Mouse (Mus musculus) hindbrain, embryonic 11.5 days (tissue): ENCODE results near the gene Zfp276. TPM values are rescaled to one million over a fixed set of nuclear protein-coding genes. Genes with fewer than 3 reads are reported as not detected.

Experiments
- ATAC-seq: fragments of 200-750 bp; cut with Nextera tagmentation; 2 replicates; pipeline ENCODE4 v1.8.0; 2017; ENCODE audit warnings: mild to moderate bottlenecking, moderate TSS enrichment, moderate library complexity; ENCODE audit not compliant: low FRiP score
- DNase-seq: peaks from one replicate; pipeline ENCODE4 v3.0.0-alpha.2; 2015; ENCODE audit warnings: low spot score
- H3K27ac ChIP-seq: fragments of 300-500 bp; sonication (generic); 2 replicates; pipeline ENCODE4 v1.5.1; 2014; ENCODE audit warnings: mild to moderate bottlenecking, low read depth, low read length
- H3K27me3 ChIP-seq: fragments of 300-500 bp; sonication (generic); 2 replicates; pipeline ENCODE4 v1.6.1; 2014; ENCODE audit warnings: mild to moderate bottlenecking, low read length, moderate library complexity, mixed read lengths; ENCODE audit not compliant: control insufficient read depth, insufficient read depth
- H3K36me3 ChIP-seq: fragments of 300-500 bp; sonication (generic); 2 replicates; pipeline ENCODE4 v1.6.1; 2014; ENCODE audit warnings: mild to moderate bottlenecking, low read length, moderate library complexity, mixed read lengths; ENCODE audit not compliant: control insufficient read depth, insufficient read depth
- H3K4me1 ChIP-seq: fragments of 300-500 bp; sonication (generic); replicated peaks from 2 replicates; pipeline ENCODE4 v1.6.1; 2014; ENCODE audit warnings: low read length, mixed read lengths; ENCODE audit not compliant: control insufficient read depth, insufficient read depth
- H3K4me2 ChIP-seq: fragments of 300-500 bp; sonication (generic); replicated peaks from 2 replicates; pipeline ENCODE4 v1.6.1; 2014; ENCODE audit warnings: mild to moderate bottlenecking, low read depth, low read length
- H3K4me3 ChIP-seq: fragments of 300-500 bp; sonication (generic); 2 replicates; pipeline ENCODE4 v1.5.1; 2014; ENCODE audit warnings: low read depth, low read length
- H3K9ac ChIP-seq: fragments of 300-500 bp; sonication (generic); 2 replicates; pipeline ENCODE4 v1.6.1; 2014; ENCODE audit warnings: low read depth, low read length
- H3K9me3 ChIP-seq: fragments of 300-500 bp; sonication (generic); 2 replicates; pipeline ENCODE4 v1.6.1; 2016; ENCODE audit warnings: low read length; ENCODE audit not compliant: control insufficient read depth
- WGBS: fragments of 180-500 bp; shearing (Covaris S2); extraction: QIAGEN DNeasy Blood & Tissue Kit; methylation state at CpG from one replicate; pipeline ENCODE4 v1.1.7; 2014; 5-methylcytosine and 5-hydroxymethylcytosine counted together
- polyA plus RNA-seq: library from polyadenylated mRNA; unstranded; fragments of >200 nt; fragmentation: Nextera tagmentation; extraction: Ambion mirVana; gene quantifications from 2 replicates; pipeline ENCODE4 v1.2.1, GENCODE M21; 2014

The Zfp276 gene
- polyA plus RNA-seq, 1 experiment from 2014 or later: 18.1 TPM

DNA sequence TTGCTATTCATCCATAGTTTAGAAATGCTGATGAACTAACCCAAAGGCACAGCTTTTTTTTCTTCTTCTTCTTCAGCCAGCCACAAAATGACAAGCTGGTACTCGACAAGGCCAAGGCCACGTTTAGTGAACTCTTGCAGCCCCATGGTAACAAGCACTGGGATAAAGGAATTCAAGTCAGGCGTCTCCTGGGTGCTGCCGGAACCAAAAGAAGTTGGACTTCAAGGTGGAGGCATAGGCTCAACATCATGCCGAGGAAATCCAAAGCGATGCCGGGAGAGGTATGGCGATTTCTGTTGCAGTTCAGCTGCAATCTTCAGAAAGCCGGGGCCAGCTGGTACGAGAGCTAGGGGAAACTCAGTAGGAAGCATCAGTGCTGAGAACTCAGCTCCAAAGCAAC is 14.6 kb upstream of the Zfp276 start:
- ATAC-seq (no peak), DNase-seq (no peak)

DNA sequence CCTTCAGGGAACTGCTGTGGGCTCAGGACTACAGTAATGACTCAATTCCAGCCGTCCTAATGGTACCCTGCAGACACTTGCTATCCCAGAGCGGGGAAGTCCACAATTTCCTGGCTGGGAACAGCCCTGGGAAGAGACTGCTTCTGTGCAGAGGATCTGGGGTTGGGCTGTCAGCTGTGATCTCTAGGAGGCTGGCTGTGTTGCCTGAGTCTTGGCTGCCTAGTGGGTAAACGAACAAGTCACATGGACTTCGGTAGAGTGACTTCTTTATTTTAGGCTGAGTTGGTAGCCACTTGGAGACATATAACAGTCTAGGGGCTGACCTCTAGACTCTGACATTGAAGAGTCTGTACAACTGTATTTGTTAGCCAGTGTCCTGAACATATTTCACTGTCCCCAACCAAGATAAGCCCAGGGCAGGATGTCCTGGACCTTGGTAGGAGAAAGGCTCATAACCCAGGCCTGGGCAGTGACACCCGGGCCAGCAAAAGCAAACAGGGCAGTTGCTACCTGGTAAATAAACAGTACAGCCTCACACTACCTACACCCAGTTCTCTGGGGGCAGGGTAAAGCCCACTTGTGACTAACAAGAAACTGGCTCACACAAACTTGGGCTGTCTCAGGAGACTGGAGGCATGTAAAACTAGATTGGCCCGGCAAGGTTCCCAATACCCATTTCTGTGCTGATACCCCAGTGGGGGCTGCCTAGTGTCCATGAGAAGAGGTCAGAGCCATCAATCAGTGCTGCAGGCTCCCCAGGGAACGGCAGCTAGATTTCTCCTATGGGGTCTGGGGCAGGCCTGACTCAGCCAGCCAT is 11.7 kb upstream of the Zfp276 start:
- Histone ChIP-seq H3K4me2 (no peak overlapping the region), H3K27me3 (peaks cover 2% of the 10 kb centered on the region; the same call in 1 of the 2 replicates), H3K4me3 (no peak overlapping the region), H3K9me3 (no peaks in the 10 kb centered on the region), H3K36me3 (peaks cover 7% of the 10 kb centered on the region; the same call in 1 of the 2 replicates), H3K27ac (no peak overlapping the region), H3K4me1 (no peaks in the 10 kb centered on the region), H3K9ac (no peak overlapping the region)
- ATAC-seq (no peak), DNase-seq (no peak)
- WGBS: 83% methylated on average over 7 of the region's 7 CpGs

More for the DNA sequence above, 14.6 kb upstream of the Zfp276 start:
- Histone ChIP-seq H3K9ac (no peak overlapping the region), H3K4me1 (peaks cover 6% of the 10 kb centered on the region), H3K27ac (no peak overlapping the region), H3K4me3 (no peak overlapping the region), H3K27me3 (peaks cover 15% of the 10 kb centered on the region), H3K4me2 (no peak overlapping the region), H3K36me3 (no peaks in the 10 kb centered on the region), H3K9me3 (no peaks in the 10 kb centered on the region)
- 87% methylated on average over 10 of the region's 10 CpGs for WGBS

DNA sequence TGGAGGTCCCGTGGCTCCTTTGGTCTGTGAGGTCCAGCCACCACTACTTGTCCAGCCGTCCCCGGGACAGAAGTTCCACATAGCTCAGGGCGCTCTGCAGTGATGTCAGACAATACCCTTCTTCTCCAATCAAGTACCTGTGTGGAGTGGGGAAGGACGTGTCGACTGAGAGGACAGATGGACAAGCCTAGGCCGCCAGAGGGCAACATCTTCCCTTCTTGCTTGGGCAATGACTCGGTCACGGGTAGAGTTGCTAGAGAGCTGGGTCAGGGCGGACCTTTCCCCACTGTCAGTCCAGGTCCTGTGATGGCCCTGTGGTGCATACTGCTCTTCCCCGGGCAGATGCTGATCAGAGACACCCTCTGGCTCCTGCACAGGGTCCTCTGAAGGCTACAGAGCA is 10.9 kb upstream of the Zfp276 start:
- H3K27me3 ChIP-seq: no peaks in the 10 kb centered on the region
- H3K4me2 ChIP-seq: no peak overlapping the region
- H3K27ac ChIP-seq: no peak overlapping the region
- no peak overlapping the region for H3K9ac ChIP-seq
- DNase-seq (no peak), ATAC-seq (no peak)
- no peaks in the 10 kb centered on the region for H3K9me3 ChIP-seq
- peaks cover 10% of the 10 kb centered on the region; the same call in 1 of the 2 replicates for H3K36me3 ChIP-seq
- no peaks in the 10 kb centered on the region for H3K4me1 ChIP-seq
- no peak overlapping the region for H3K4me3 ChIP-seq
- 71% methylated on average over 11 of the region's 11 CpGs for WGBS

DNA sequence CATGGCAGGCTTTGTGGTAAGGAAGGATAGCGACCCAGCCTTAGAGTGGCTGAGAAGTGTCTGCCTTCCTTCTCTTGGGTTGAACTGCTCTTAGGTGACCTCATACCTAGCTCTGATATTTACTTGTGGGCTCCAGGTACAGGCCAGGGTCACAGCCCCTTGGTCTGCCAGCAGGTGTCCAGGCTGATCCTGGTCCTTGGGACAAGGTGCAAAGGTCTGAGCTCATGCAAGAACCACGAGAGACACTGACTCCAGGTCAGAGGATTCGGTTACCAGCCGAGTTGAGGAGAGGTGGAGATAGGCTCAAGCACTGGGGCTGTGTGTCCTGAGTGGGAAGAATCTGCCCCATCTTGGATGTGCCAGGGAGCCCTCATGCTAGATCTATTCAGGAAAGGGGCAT is 9.6 kb upstream of the Zfp276 start:
- H3K4me3 ChIP-seq: no peak overlapping the region
- H3K27me3 ChIP-seq: no peaks in the 10 kb centered on the region
- H3K4me1 ChIP-seq: no peaks in the 10 kb centered on the region
- ATAC-seq (no peak), DNase-seq (no peak)
- peaks cover 10% of the 10 kb centered on the region; the same call in 1 of the 2 replicates for H3K36me3 ChIP-seq
- H3K9me3 ChIP-seq: no peaks in the 10 kb centered on the region
- no peak overlapping the region for H3K4me2 ChIP-seq
- WGBS: 95% methylated on average over 4 of the region's 4 CpGs
- H3K27ac ChIP-seq: no peak overlapping the region
- no peak overlapping the region for H3K9ac ChIP-seq

DNA sequence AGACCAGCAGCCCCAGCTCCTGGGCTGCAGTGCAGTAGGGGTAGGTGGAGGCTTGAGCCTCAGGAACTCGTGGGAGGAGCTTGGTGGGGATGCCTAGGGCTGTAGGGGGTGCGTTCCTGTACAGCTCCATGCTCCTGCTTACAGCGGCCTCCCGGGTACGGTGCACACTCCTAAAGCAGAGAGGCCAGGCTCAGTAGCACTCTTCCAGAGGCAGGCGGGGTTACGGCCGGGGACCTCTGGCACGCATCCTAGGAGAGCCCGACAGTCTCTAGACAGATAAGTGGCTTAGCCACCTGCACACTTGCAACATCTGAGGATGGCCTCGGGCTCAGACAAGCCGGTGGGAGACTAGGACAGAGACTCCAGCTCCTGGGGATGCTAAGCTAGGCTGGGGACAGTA is 8.5 kb upstream of the Zfp276 start:
- no peak overlapping the region for H3K4me3 ChIP-seq
- H3K9ac ChIP-seq: no peak overlapping the region
- H3K4me1 ChIP-seq: no peaks in the 10 kb centered on the region
- DNase-seq: no peak
- no peak overlapping the region for H3K27ac ChIP-seq
- peaks cover 10% of the 10 kb centered on the region; the same call in 1 of the 2 replicates for H3K36me3 ChIP-seq
- H3K9me3 ChIP-seq: no peaks in the 10 kb centered on the region
- ATAC-seq: no peak
- 85% methylated on average over 12 of the region's 12 CpGs for WGBS
- no peaks in the 10 kb centered on the region for H3K27me3 ChIP-seq
- H3K4me2 ChIP-seq: no peak overlapping the region

DNA sequence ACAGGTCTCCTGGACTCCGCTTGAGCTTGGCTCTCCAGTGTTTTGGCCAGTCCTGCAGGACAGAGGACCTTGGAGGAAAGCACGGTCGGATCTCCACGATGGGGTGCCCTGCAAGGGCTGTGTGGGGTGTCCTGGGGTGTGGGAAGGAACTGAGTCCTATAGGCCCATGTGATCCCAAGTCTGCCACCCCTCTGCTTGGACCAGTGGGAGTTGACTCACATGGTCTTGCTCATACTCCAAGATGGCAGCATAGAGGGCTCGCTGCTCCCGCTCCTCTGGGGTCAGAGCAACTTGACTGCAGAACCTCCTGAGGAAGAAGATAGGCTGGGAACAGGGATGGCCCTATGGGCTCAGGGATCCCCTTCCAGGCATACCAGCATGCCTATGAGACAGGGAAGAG is 6.2 kb upstream of the Zfp276 start:
- no peak overlapping the region for H3K9ac ChIP-seq
- DNase-seq (no peak), ATAC-seq (no peak)
- H3K9me3 ChIP-seq: no peaks in the 10 kb centered on the region
- no peak overlapping the region for H3K27ac ChIP-seq
- H3K27me3 ChIP-seq: no peaks in the 10 kb centered on the region
- no peaks in the 10 kb centered on the region for H3K4me1 ChIP-seq
- no peak overlapping the region for H3K4me3 ChIP-seq
- 94% methylated on average over 6 of the region's 6 CpGs for WGBS
- H3K36me3 ChIP-seq: peaks cover 10% of the 10 kb centered on the region; the same call in 1 of the 2 replicates
- H3K4me2 ChIP-seq: no peak overlapping the region

DNA sequence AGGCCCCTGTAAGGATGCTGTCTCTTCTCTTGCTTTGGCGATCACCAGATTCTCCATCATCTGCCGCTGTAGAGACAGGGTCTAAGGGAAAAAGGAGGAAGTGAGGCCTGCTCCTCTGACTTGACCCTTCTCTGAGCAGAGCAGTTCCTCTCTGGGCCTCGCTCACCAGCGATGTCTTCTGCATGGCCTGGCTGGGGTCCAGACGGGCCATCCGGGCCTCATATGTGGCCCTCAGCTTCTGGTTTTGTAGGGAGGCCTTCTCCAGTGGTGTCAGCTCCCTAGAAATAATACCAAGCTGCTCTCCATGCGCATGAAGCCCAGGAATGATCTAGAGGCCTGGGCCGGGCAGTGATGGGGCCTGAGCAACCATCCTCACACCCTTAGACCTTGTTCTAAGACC is 5.4 kb upstream of the Zfp276 start:
- H3K4me3 ChIP-seq: no peak overlapping the region
- DNase-seq: no peak
- no peaks in the 10 kb centered on the region; the same call in 1 of the 2 replicates for H3K4me1 ChIP-seq
- H3K4me2 ChIP-seq: no peak overlapping the region
- no peak overlapping the region for H3K27ac ChIP-seq
- 94% methylated on average over 8 of the region's 8 CpGs for WGBS
- ATAC-seq: no peak
- no peaks in the 10 kb centered on the region for H3K27me3 ChIP-seq
- no peak overlapping the region for H3K9ac ChIP-seq
- peaks cover 10% of the 10 kb centered on the region; the same call in 1 of the 2 replicates for H3K36me3 ChIP-seq
- no peaks in the 10 kb centered on the region for H3K9me3 ChIP-seq

DNA sequence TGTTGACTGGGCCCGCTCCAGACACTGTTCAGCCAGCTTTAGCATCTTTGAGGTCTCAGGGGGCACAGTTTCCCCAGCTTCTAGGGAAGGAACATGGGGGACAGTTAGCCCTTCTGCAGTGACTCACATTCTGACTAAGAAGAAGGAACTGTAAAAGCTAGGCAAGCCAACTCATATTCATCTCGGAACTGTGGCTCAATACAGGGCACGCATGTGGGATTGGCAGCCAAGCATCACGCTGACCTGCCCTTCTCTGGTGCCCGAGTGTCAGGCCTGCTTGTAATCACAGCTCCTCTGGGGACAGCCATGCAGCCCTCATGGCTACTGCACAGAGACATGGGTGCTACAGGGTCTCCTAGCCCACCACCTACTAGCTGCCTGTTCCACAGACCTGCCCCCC is 3.1 kb upstream of the Zfp276 start:
- no peak overlapping the region for H3K27ac ChIP-seq
- 93% methylated on average over 5 of the region's 5 CpGs for WGBS

DNA sequence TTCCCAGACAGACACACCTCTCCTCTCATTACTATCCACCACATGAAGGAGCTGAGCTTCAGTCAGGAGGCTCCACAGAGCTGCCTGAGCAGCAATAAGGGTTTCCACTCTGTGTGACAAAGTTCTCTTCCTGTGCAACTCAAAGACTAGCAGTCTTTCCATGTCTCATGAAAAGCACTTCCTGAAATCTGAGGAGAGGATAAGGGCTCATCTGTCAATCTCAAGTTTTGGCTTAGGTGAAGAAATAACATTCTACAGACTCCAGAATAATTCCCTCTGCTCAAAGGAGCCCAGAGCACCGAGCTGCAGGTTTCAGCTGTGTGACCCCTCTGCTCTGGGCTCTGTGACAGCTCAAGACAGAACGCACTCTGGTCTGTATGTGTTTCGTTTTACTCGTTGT is 1.1 kb upstream of the Zfp276 start:
- Histone ChIP-seq H3K9me3 (no peaks in the 10 kb centered on the region), H3K4me2 (peak overlapping the region; percentile 97; the same call in 1 of the 2 replicates), H3K4me3 (peak overlapping the region; percentile 96), H3K9ac (peak overlapping the region; percentile 98; the same call in 1 of the 2 replicates), H3K27ac (no peak overlapping the region), H3K27me3 (no peaks in the 10 kb centered on the region), H3K4me1 (peaks cover 11% of the 10 kb centered on the region), H3K36me3 (0 out of 2 replicates have a peak, but pooled peaks cover 2% of the 10 kb centered on the region)
- WGBS: 74% methylated on average over 4 of the region's 4 CpGs
- no peak for ATAC-seq
- DNase-seq: no peak

More for the DNA sequence above, 3.1 kb upstream of the Zfp276 start:
- Histone ChIP-seq H3K36me3 (0 out of 2 replicates have a peak, but pooled peaks cover 4% of the 10 kb centered on the region), H3K4me1 (peaks cover 11% of the 10 kb centered on the region), H3K27me3 (no peaks in the 10 kb centered on the region), H3K9me3 (no peaks in the 10 kb centered on the region), H3K4me3 (no peak overlapping the region), H3K4me2 (no peak overlapping the region), H3K9ac (no peak overlapping the region)
- ATAC-seq (no peak), DNase-seq (no peak)
